ENCODE assay signal across 16 mouse cellular contexts in genomic region chr5:114640809-114641208, GRCm38 (mm10).
"Had no signal": no experiment of that assay in that cellular context is flagged by ENCODE, and none has a peak within 500 bp of the region (broad histone marks: within the 10 kb centered on the region; RNA-seq: fewer than 3 reads in every experiment).

No protein-coding gene starts in this region.

- DNase-seq: heart, postnatal 10 days; heart, postnatal 14 days; heart, postnatal 36 days; heart, postnatal 4 days; kidney, adult 11 months; kidney, adult 18-20 months; kidney, adult 2 months; kidney, adult 8-10 months; kidney, adult 9 months; kidney, postnatal 10 days; kidney, postnatal 14 days; kidney, postnatal 25 days; kidney, postnatal 36 days; kidney, postnatal 4 days; layer of hippocampus, adult 9-11 months; layer of hippocampus, postnatal 36 days had no signal
